Comparison of ENCODE assay signal across 16 mouse cellular contexts in genomic region chr7:25292107-25292506, GRCm38 (mm10). TPM values are rescaled to one million over a fixed set of nuclear protein-coding genes. Genes with fewer than 3 reads are reported as not detected.
A peak's percentile ranks its signal among the peaks of the same experiment; 100 is the strongest.
DNase-seq lines count a peak whose midpoint lies in the region; ATAC-seq lines count a peak whose summit lies in the region.
"Had no signal": no experiment of that assay in that cellular context is flagged by ENCODE, and none has a peak within 500 bp of the region (broad histone marks: within the 10 kb centered on the region; RNA-seq: fewer than 3 reads in every experiment).

No protein-coding gene starts in this region.

- H3K4me1 ChIP-seq in heart, embryonic 12.5 days (replicated peaks): peaks cover 39% of the 10 kb centered on the region
- peaks cover 13% of the 10 kb centered on the region for H3K4me1 ChIP-seq in midbrain, embryonic 14.5 days (ENCODE audit: control insufficient read depth, insufficient read depth, low read length)

- DNase-seq in cerebellum, adult 11-12 months: peak; percentile 50
- DNase-seq in cerebellum, adult 11 months: no peak
- no peak for DNase-seq in heart, postnatal 10 days
- DNase-seq in lung, postnatal 10 days: peak; percentile 19
- DNase-seq in lung, postnatal 14 days: no peak
- no peak for DNase-seq in midbrain, embryonic 14.5 days
- DNase-seq in layer of hippocampus, adult 9-11 months: no peak
- DNase-seq: cerebellum, postnatal 36 days had no signal

- no peaks in the 10 kb centered on the region for H3K27me3 ChIP-seq in heart, embryonic 12.5 days (replicated peaks)
- H3K27me3 ChIP-seq in midbrain, embryonic 14.5 days (ENCODE audit: control insufficient read depth, insufficient read depth, low read length): no peaks in the 10 kb centered on the region
- H3K27me3 ChIP-seq: liver, embryonic 15.5 days had no signal

- H3K4me3 ChIP-seq in heart, embryonic 12.5 days: no peak overlapping the region
- H3K4me3 ChIP-seq in midbrain, embryonic 14.5 days (replicated peaks; ENCODE audit: low read depth, low read length): no peak overlapping the region
- H3K4me3 ChIP-seq: liver, embryonic 15.5 days; myocyte had no signal

- H3K27ac ChIP-seq in heart, embryonic 12.5 days (ENCODE audit: poor library complexity, severe bottlenecking): 0 out of 2 replicates have a peak overlapping the region, but pooled peaks have one; percentile 22
- H3K27ac ChIP-seq in midbrain, embryonic 14.5 days (replicated peaks; ENCODE audit: low read depth, low read length): peak overlapping the region; percentile 50
- H3K27ac ChIP-seq: liver, embryonic 15.5 days; macrophage had no signal

- intact Hi-C loops in heart, postnatal 10 days (cut with DNase I): no loop called here

- peaks cover 3% of the 10 kb centered on the region; the same call in 1 of the 2 replicates for H3K9me3 ChIP-seq in heart, embryonic 12.5 days (replicated peaks)
- H3K9me3 ChIP-seq in midbrain, embryonic 14.5 days (ENCODE audit: control insufficient read depth, low read length): no peaks in the 10 kb centered on the region
- H3K9me3 ChIP-seq: liver, embryonic 15.5 days had no signal

- H3K9ac ChIP-seq in heart, embryonic 12.5 days: no peak overlapping the region
- H3K9ac ChIP-seq in midbrain, embryonic 14.5 days (replicated peaks; ENCODE audit: low read length): no peak overlapping the region
- H3K9ac ChIP-seq: liver, embryonic 15.5 days had no signal

- 70% methylated on average over 7 of the region's 7 CpGs for WGBS in heart, embryonic 12.5 days
- 71% methylated on average over 7 of the region's 7 CpGs for WGBS in midbrain, embryonic 14.5 days

- ATAC-seq in heart, embryonic 12.5 days (ENCODE audit: insufficient number of reproducible peaks, low FRiP score): no peak
- no peak for ATAC-seq in midbrain, embryonic 14.5 days (ENCODE audit: low FRiP score, low TSS enrichment)

- H3K36me3 ChIP-seq in heart, embryonic 12.5 days: peaks cover 91% of the 10 kb centered on the region
- H3K36me3 ChIP-seq in midbrain, embryonic 14.5 days (ENCODE audit: control insufficient read depth, insufficient read depth, low read length): peaks cover 91% of the 10 kb centered on the region

- H3K4me2 ChIP-seq in heart, embryonic 12.5 days: no peak overlapping the region
- no peak overlapping the region for H3K4me2 ChIP-seq in midbrain, embryonic 14.5 days (ENCODE audit: low read length)
- H3K4me2 ChIP-seq: liver, embryonic 15.5 days had no signal

RNA-seq across cellular contexts. Expression of gene Pafah1b3, which starts 5.7 kb away (rescaled TPM):
- polyA plus RNA-seq in heart, embryonic 12.5 days (2016; fragmentation: Nextera tagmentation; extraction: Ambion mirVana): 127 and 131 TPM in 2 replicates
- 10 to 100 TPM; 12.8 to 16.0 TPM for total RNA-seq in heart, postnatal 10 days (2021)
- polyA plus RNA-seq in midbrain, embryonic 14.5 days (2014; fragmentation: Nextera tagmentation; extraction: Ambion mirVana): 630 and 836 TPM in 2 replicates

RNA-seq across cellular contexts. Expression of gene Prr19, which starts 9.1 kb away (rescaled TPM):
- not detected in 2 replicates for polyA plus RNA-seq in heart, embryonic 12.5 days (2016; fragmentation: Nextera tagmentation; extraction: Ambion mirVana)
- total RNA-seq in heart, postnatal 10 days (2021): not detected
- 3.0 and 3.2 TPM in 2 replicates for polyA plus RNA-seq in midbrain, embryonic 14.5 days (2014; fragmentation: Nextera tagmentation; extraction: Ambion mirVana)
- total RNA-seq: gastrocnemius, adult 18-20 months; heart, postnatal 25 days; left cerebral cortex, postnatal 25 days had no signal
- polyA plus RNA-seq: large intestine, adult 2 months; macrophage; myocyte had no signal

RNA-seq across cellular contexts. Expression of gene Tmem145, which starts 13.8 kb away (rescaled TPM):
- polyA plus RNA-seq in heart, embryonic 12.5 days (2016; fragmentation: Nextera tagmentation; extraction: Ambion mirVana): 0.23 and 0.30 TPM in 2 replicates
- not detected for total RNA-seq in heart, postnatal 10 days (2021)
- 68.6 and 77.8 TPM in 2 replicates for polyA plus RNA-seq in midbrain, embryonic 14.5 days (2014; fragmentation: Nextera tagmentation; extraction: Ambion mirVana)
- total RNA-seq: gastrocnemius, adult 18-20 months; heart, postnatal 25 days had no signal
- polyA plus RNA-seq: macrophage had no signal

RNA-seq across cellular contexts. Expression of gene Cic, which starts 24.6 kb away (rescaled TPM):
- 28.8 and 30.5 TPM in 2 replicates for polyA plus RNA-seq in heart, embryonic 12.5 days (2016; fragmentation: Nextera tagmentation; extraction: Ambion mirVana)
- total RNA-seq in heart, postnatal 10 days (2021): 10 to 100 TPM; 88.4 to 90.5 TPM
- 47.3 and 52.0 TPM in 2 replicates for polyA plus RNA-seq in midbrain, embryonic 14.5 days (2014; fragmentation: Nextera tagmentation; extraction: Ambion mirVana)

RNA-seq across cellular contexts. Expression of gene Megf8, which starts 24.9 kb away (rescaled TPM):
- polyA plus RNA-seq in heart, embryonic 12.5 days (2016; fragmentation: Nextera tagmentation; extraction: Ambion mirVana): 10.3 and 10.8 TPM in 2 replicates
- 10 to 100 TPM; 28.8 to 29.9 TPM for total RNA-seq in heart, postnatal 10 days (2021)
- 21.6 and 23.2 TPM in 2 replicates for polyA plus RNA-seq in midbrain, embryonic 14.5 days (2014; fragmentation: Nextera tagmentation; extraction: Ambion mirVana)

Comparison
In these comparisons a context has a peak if more than half of its experiments do, and no peak if none do; other contexts are left out.
1. DNase-seq: peak in cerebellum, adult 11-12 months (single experiment) and lung, postnatal 10 days (single experiment); none in cerebellum, adult 11 months (single experiment), heart, postnatal 10 days (0 of 2), lung, postnatal 14 days (single experiment), midbrain, embryonic 14.5 days (single experiment) and layer of hippocampus, adult 9-11 months (single experiment).
2. RNA of gene Tmem145, which starts 13.8 kb away (polyA plus RNA-seq): 68.6 to 77.8 TPM in midbrain, embryonic 14.5 days; 0.23 to 0.30 TPM in heart, embryonic 12.5 days; every median in the first group is over 10 times any median in the second.